Mouse (Mus musculus) stomach, embryonic 14.5 days (tissue): ENCODE results near the gene Idh2. TPM values are rescaled to one million over a fixed set of nuclear protein-coding genes. Genes with fewer than 3 reads are reported as not detected.

Source experiments
- ATAC-seq: fragments of 200-750 bp; cut with Nextera tagmentation; 2 replicates; pipeline ENCODE4 v1.8.0; 2017; ENCODE audit warnings: low read depth, moderate TSS enrichment; ENCODE audit not compliant: insufficient number of reproducible peaks, insufficient read depth, low FRiP score
- H3K27ac ChIP-seq: fragments of 300-500 bp; sonication (generic); 2 replicates; pipeline ENCODE4 v1.5.1; 2014; ENCODE audit warnings: mild to moderate bottlenecking, low read length, moderate library complexity, mixed read lengths
- H3K27me3 ChIP-seq: fragments of 300-500 bp; sonication (generic); 2 replicates; pipeline ENCODE4 v1.6.1; 2014; ENCODE audit warnings: low read length, control low read depth, mixed read lengths; ENCODE audit not compliant: control insufficient read depth, insufficient read depth
- H3K36me3 ChIP-seq: fragments of 300-500 bp; sonication (generic); 2 replicates; pipeline ENCODE4 v1.6.1; 2014; ENCODE audit warnings: mild to moderate bottlenecking, control low read depth, low read length, moderate library complexity, mixed read lengths; ENCODE audit not compliant: control insufficient read depth, insufficient read depth
- H3K4me1 ChIP-seq: fragments of 300-500 bp; sonication (generic); 2 replicates; pipeline ENCODE4 v1.6.1; 2014; ENCODE audit warnings: low read length, control low read depth, mixed read lengths; ENCODE audit not compliant: control insufficient read depth, insufficient read depth
- H3K4me2 ChIP-seq: fragments of 300-500 bp; sonication (generic); replicated peaks from 2 replicates; pipeline ENCODE4 v1.6.1; 2014; ENCODE audit warnings: low read depth, low read length, control low read depth
- H3K4me3 ChIP-seq: fragments of 300-500 bp; sonication (generic); 2 replicates; pipeline ENCODE4 v1.5.1; 2014; ENCODE audit warnings: low read depth, low read length, control low read depth
- H3K9ac ChIP-seq: fragments of 300-500 bp; sonication (generic); replicated peaks from 2 replicates; pipeline ENCODE4 v1.6.1; 2014; ENCODE audit warnings: low read depth, mild to moderate bottlenecking, control low read depth, low read length, moderate library complexity, mixed read lengths
- H3K9me3 ChIP-seq: fragments of 300-500 bp; sonication (generic); 2 replicates; pipeline ENCODE4 v1.6.1; 2016; ENCODE audit warnings: low read depth, low read length, control low read depth; ENCODE audit not compliant: control insufficient read depth
- WGBS: fragments of 180-500 bp; shearing (Covaris S2); extraction: QIAGEN DNeasy Blood & Tissue Kit; methylation state at CpG from one replicate; pipeline ENCODE4 v1.1.7; 2014; 5-methylcytosine and 5-hydroxymethylcytosine counted together
- polyA plus RNA-seq: library from polyadenylated mRNA; unstranded; fragments of >200 nt; fragmentation: Nextera tagmentation; extraction: Ambion mirVana; gene quantifications from 2 replicates; pipeline ENCODE4 v1.2.1, GENCODE M21; 2014

Idh2 gene
- polyA plus RNA-seq, 1 experiment from 2014 or later: 613 TPM

DNA sequence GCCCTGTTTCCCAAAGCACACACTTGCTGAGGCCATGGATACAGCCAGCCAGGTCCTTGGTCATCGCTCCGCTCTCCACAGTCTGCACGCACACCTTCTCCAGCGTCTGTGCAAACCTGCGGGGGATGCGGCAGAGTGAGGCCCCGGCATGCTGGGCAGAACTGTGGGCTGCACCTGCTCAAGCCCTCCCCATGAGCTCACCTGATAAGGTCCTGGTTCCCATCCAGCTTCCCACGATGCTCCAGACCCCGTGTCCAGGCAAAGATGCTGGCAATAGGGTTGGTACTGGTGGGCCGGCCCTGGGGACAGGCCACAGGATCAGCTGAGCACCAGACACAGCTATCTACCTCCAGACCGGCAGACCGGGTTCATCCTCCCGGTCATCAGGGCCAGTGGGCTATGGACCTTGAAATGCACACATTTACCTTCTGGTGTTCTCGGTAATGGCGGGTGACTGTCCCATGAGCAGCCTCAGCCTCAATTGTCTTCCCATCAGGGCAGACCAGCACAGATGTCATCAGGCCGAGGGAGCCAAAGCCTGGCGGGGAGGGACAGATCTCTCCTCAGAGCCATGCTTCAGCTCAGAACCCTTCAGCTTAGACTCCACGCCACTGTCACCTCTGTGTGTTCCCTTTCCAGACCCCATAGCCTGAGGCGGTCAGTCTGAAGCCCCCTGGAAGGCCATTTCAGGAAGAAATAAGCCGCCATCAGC, 19.4 kb downstream of the Idh2 start:
- H3K9ac ChIP-seq: no peak overlapping the region
- no peak for ATAC-seq
- no peak overlapping the region for H3K27ac ChIP-seq
- no peaks in the 10 kb centered on the region for H3K27me3 ChIP-seq
- no peak overlapping the region for H3K4me3 ChIP-seq
- H3K4me2 ChIP-seq: no peak overlapping the region
- no peaks in the 10 kb centered on the region; the same call in 1 of the 2 replicates for H3K4me1 ChIP-seq
- WGBS: 92% methylated on average over 20 of the region's 20 CpGs
- H3K9me3 ChIP-seq: no peaks in the 10 kb centered on the region
- peaks cover 91% of the 10 kb centered on the region for H3K36me3 ChIP-seq

DNA sequence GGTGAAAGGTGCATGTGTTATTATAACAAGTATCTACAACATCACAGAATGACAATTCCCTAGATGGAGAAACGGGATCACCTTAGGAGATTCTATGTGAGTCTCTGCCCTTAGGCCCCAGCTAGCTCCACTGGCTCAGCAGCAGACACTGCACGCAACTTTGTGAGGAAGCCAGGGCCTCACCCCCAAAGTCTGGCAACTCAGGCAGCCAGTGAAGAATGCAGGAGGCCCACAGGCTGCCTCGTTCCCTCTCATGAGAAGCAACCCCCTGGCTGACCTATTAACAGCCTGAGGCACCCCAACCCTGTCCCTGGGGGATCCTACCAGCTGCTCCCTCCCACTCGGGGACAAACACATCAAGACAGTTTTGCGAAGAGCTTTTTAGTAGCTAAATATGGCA, 20.7 kb downstream of the Idh2 start:
- Histone ChIP-seq H3K27me3 (no peaks in the 10 kb centered on the region), H3K9ac (no peak overlapping the region), H3K36me3 (peaks cover 87% of the 10 kb centered on the region), H3K4me2 (no peak overlapping the region), H3K9me3 (no peaks in the 10 kb centered on the region), H3K4me3 (no peak overlapping the region), H3K4me1 (no peaks in the 10 kb centered on the region; the same call in 1 of the 2 replicates), H3K27ac (no peak overlapping the region)
- WGBS: 87% methylated on average over 5 of the region's 5 CpGs
- no peak for ATAC-seq

DNA sequence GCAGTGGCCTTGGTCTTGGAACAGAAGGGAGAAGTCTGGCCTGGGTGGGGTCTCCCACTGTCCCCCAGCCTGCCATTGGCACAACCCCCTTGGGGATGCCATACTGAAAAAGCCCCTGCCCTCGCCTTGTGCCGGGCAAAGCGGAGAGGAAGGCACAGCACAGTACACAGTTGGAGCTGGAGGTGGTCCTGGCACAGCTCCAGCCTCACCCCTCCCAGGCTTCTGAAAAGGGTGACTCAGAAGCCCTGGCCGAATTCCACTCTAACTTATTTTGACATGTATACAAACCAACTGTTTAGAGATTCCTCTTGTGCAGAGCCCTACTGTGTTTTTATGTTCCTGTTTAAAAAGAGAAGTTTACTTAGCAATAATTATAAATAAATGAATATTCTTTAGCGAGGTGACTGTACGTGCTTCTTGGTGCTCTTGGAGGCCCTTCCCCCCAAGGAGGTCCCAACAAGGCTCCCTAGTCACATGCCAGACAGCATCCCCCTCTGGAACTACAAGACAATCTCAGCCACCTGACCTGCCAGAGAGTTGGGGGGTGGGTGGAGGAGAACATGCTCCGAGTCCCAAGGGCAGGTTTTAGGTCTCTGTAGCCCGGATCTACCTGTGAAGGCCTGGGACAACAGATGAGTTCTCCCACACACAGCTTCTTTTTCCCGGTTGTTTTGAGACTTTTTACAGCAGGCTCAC, 22.7 kb downstream of the Idh2 start:
- 64% methylated on average over 9 of the region's 9 CpGs for WGBS
- ATAC-seq: 0 out of 2 replicates have a peak, but pooled peaks have one; percentile 40
- peaks cover 82% of the 10 kb centered on the region for H3K36me3 ChIP-seq
- H3K4me1 ChIP-seq: no peaks in the 10 kb centered on the region; the same call in 1 of the 2 replicates
- no peak overlapping the region for H3K9ac ChIP-seq
- no peaks in the 10 kb centered on the region for H3K9me3 ChIP-seq
- no peak overlapping the region for H3K4me2 ChIP-seq
- H3K4me3 ChIP-seq: no peak overlapping the region
- H3K27me3 ChIP-seq: no peaks in the 10 kb centered on the region
- peak overlapping the region; percentile 13; the same call in 1 of the 2 replicates for H3K27ac ChIP-seq

DNA sequence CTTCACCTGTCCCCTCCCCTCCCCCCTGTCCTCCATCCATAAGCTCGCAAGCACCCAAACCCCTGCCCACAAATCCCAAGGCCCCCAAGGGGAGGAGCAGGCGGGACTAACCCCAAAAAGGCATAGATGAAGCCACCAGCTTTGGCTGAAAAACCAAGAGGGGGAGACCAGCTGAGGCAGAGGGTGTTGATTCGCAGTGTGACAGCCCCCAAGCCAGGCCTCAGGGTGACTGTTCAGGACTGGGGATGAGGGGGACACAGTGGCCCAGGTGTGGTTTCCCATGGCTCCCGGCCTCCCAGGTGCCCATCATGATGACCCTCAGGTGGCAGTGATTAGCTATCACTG, 23.4 kb downstream of the Idh2 start:
- Histone ChIP-seq H3K4me1 (no peaks in the 10 kb centered on the region; the same call in 1 of the 2 replicates), H3K4me2 (no peak overlapping the region), H3K9me3 (no peaks in the 10 kb centered on the region), H3K9ac (no peak overlapping the region), H3K27me3 (no peaks in the 10 kb centered on the region), H3K36me3 (peaks cover 79% of the 10 kb centered on the region), H3K27ac (no peak overlapping the region), H3K4me3 (no peak overlapping the region)
- WGBS: 78% methylated on average over 4 of the region's 4 CpGs
- no peak for ATAC-seq

DNA sequence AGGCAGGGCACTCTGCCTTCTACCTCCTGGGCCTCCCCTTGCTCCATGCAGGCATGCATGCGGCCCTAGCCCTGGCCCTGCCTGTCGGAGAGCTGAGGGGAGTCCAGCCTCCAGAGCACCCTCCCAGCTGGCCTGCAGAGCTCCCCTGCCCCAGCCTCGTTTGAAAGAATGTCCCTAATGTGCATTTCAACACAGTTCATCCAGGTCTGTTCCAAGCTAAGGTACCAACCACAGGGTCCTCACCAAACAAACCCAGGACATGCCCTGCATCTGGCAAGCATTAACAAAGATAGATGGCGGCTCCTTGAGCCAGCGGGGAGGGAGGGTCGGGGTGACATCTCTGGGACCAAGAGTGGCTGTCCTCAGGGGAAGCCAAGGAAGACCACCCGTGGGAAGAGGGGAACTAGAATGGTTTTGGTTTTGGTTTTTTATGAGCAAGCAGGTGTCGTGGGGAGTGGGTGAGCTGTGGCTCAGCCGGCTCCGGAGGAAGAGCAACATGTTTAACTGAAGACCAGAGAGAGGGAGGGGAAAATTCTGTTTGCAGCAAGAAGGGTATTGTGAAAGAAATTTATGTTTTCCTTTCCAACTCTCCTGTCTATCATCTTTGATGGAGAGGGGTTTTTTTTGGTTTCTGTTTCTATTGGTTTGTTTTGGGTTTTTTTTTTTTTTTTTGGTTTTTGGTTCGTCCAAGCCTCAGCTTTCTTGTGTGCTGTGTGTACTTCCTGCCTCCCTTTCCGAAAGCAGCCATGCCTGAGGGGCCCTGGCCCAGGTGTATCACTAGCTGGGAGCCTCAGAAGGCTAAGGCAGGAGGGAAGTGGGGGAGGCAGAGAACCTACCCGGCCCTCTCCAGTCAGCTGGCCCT, 24.0 kb downstream of the Idh2 start:
- Histone ChIP-seq H3K27ac (no peak overlapping the region), H3K4me2 (no peak overlapping the region), H3K36me3 (peaks cover 79% of the 10 kb centered on the region), H3K9ac (no peak overlapping the region), H3K9me3 (no peaks in the 10 kb centered on the region), H3K27me3 (no peaks in the 10 kb centered on the region), H3K4me3 (no peak overlapping the region), H3K4me1 (no peaks in the 10 kb centered on the region; the same call in 1 of the 2 replicates)
- 63% methylated on average over 13 of the region's 13 CpGs for whole genome bisulfite sequencing
- no peak for ATAC-seq

DNA sequence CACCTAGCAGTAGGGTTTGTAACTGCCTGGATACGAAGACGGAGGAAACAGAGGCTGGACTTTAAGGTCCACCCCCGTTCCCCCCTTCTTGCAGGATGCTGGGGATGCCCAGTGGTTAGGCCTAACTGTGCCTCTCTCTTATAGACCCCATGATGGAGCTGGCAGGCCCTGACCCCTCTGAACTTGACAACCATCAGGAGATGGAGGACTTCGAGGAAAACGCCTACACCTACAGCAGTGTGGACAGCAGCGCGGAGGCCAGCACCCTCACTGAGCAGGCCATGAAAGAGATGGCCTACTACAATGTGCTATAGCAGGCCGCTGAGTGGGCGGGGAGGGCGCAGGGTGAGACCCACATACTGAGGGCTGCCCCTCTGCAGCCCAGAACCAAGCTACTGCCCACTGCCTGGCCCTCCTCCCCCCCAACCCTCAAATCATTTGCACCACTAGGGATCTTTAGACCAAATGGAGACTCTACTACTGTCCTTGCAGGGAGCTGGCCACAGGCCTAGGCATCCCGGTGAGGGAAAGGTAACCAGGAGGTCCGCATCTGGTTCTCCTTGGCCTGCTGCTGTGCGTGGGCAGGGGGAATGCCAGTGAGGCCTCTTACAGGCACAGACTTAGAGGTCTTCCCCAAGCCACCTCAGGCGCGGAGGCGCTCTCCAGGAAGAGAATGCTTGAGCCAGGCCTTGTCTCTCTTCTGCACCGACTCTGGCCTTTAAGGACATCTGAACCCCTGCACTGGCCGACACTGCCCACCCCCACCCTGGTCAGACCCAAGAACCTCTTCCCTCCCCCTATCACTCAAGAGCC, 24.8 kb downstream of the Idh2 start:
- H3K36me3 ChIP-seq: peaks cover 71% of the 10 kb centered on the region
- WGBS: 88% methylated on average over 18 of the region's 18 CpGs

DNA sequence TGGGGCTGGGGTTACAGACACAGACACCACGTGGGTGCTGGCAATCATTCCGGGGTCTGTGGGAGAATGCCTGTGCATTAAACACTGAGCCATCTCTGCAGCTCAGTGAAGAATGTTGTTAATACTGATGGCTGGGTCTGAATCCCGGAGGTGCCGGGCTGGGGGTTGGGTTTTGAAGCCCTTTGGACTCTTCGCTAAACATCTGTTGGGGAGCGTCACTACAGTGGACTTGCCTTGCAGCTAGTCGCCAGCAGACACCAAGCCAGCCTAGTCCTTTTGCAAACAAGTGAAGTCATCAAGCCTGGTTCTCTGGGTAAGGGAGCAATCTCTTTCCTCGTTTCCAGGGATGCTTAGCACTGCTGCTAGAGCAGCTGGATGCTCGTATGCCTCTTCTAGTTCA, 27.0 kb downstream of the Idh2 start:
- H3K9me3 ChIP-seq: no peaks in the 10 kb centered on the region
- H3K36me3 ChIP-seq: peaks cover 56% of the 10 kb centered on the region
- no peak overlapping the region for H3K27ac ChIP-seq
- H3K27me3 ChIP-seq: no peaks in the 10 kb centered on the region
- no peaks in the 10 kb centered on the region; the same call in 1 of the 2 replicates for H3K4me1 ChIP-seq
- no peak for ATAC-seq
- H3K4me3 ChIP-seq: no peak overlapping the region
- WGBS: 72% methylated on average over 9 of the region's 9 CpGs
- no peak overlapping the region for H3K4me2 ChIP-seq
- no peak overlapping the region for H3K9ac ChIP-seq

More for the DNA sequence above, 24.8 kb downstream of the Idh2 start:
- Histone ChIP-seq H3K27ac (no peak overlapping the region), H3K9ac (no peak overlapping the region), H3K27me3 (no peaks in the 10 kb centered on the region), H3K4me3 (no peak overlapping the region), H3K4me2 (no peak overlapping the region), H3K4me1 (no peaks in the 10 kb centered on the region; the same call in 1 of the 2 replicates), H3K9me3 (no peaks in the 10 kb centered on the region)
- no peak for ATAC-seq
